Mouse (Mus musculus): ENCODE results near the gene Thumpd3. TPM values are rescaled to one million over a fixed set of nuclear protein-coding genes. Genes with fewer than 3 reads are reported as not detected.
A peak's percentile ranks its signal among the peaks of the same experiment; 100 is the strongest.

The Thumpd3 gene
- polyA plus RNA-seq, 1 experiment from 2014 or later: 24.0 TPM

DNA sequence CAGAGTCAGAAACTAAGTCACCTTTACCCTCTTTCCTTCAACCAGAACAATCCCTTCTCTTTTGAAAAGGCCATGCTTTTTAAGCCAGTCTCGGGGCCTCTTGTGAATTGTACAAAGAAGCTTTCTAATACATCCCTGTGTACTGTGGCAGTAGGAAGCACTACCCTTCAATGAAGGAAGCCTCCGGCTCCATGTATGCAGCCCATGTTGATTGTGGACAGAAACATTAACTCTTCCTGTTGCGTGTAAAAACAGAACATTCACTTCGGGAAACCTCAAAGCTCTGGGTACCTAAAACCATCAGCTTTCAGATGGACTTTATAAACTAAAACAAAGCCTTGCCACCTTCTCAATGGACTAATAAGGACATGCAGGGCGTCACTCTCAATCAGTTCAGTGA lies 20.3 kb upstream of the Thumpd3 start:
- DNase-seq (ENCODE audit: low spot score) (no peak), ATAC-seq (no peak)
- TF ChIP-seq EP300 (IDR thresholded peaks at IDR 0.05) (no peak), CTCF (IDR thresholded peaks at IDR 0.05) (no peak)
- Histone ChIP-seq H3K4me3 (ENCODE audit: low read depth, low read length) (no peak overlapping the region), H3K9me3 (ENCODE audit: low read length) (no peaks in the 10 kb centered on the region), H3K4me1 (ENCODE audit: insufficient read depth, low read depth, low read length) (no peaks in the 10 kb centered on the region), H3K27ac (ENCODE audit: low read length) (no peak overlapping the region), H3K9ac (replicated peaks; ENCODE audit: low read depth) (no peak overlapping the region), H3K4me2 (replicated peaks; ENCODE audit: low read depth, low read length) (no peak overlapping the region), H3K27me3 (replicated peaks; ENCODE audit: insufficient read depth, low read length) (no peaks in the 10 kb centered on the region), H3K36me3 (ENCODE audit: insufficient read depth, low read length) (no peaks in the 10 kb centered on the region)
- WGBS: 76% methylated on average over 5 of the region's 5 CpGs

DNA sequence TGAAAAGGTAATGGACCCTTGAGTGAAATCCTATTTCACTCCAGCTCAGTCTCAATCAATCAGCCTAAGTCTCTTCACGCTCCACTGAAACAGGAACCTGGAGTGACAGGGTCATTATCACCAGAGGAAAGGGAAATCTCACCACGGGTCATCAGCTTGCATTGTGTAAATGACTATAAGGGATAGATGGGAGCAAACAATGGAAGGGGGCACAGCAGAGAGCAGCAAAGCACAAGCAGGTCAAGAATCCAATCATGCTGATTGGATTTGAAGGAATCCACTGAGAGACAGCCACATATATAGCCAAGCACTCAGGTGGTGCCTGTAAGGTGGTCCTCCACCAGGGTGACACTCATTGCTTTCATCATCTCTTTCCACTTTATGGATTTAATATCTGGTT lies 18.6 kb upstream of the Thumpd3 start:
- Histone ChIP-seq H3K9ac (replicated peaks; ENCODE audit: low read depth) (no peak overlapping the region), H3K4me1 (ENCODE audit: insufficient read depth, low read depth, low read length) (no peaks in the 10 kb centered on the region), H3K36me3 (ENCODE audit: insufficient read depth, low read length) (no peaks in the 10 kb centered on the region), H3K27ac (ENCODE audit: low read length) (no peak overlapping the region), H3K4me2 (replicated peaks; ENCODE audit: low read depth, low read length) (no peak overlapping the region), H3K4me3 (ENCODE audit: low read depth, low read length) (no peak overlapping the region), H3K9me3 (ENCODE audit: low read length) (no peaks in the 10 kb centered on the region), H3K27me3 (replicated peaks; ENCODE audit: insufficient read depth, low read length) (no peaks in the 10 kb centered on the region)
- ATAC-seq: no peak
- TF ChIP-seq CTCF (IDR thresholded peaks at IDR 0.05) (no peak), EP300 (IDR thresholded peaks at IDR 0.05) (no peak)
- WGBS: 22% methylated on average over 2 of the region's 2 CpGs
- DNase-seq (ENCODE audit: low spot score): no peak

DNA sequence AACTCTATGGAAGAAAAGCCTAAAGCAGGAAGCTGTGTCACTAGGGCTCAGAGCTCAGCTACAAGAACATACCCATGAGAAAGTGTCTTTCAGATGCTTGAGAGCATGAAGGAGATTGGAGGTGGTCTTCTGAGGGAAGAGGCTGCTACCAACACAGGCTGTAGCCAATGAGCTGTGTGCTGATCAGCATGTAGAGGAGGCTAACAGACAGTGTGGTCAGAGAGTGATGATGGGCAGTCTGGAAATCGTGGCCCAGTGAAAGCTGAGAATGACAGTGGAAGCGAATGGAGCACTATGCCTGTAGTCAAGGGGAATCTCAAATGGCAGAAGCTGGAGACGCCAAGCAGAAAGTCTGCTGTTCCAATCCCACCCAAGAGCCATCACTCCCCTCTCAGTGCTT lies 17.0 kb upstream of the Thumpd3 start:
- H3K4me1 ChIP-seq (ENCODE audit: insufficient read depth, low read depth, low read length): no peaks in the 10 kb centered on the region
- no peaks in the 10 kb centered on the region for H3K36me3 ChIP-seq (ENCODE audit: insufficient read depth, low read length)
- DNase-seq (ENCODE audit: low spot score) (no peak), ATAC-seq (no peak)
- H3K4me2 ChIP-seq (replicated peaks; ENCODE audit: low read depth, low read length): no peak overlapping the region
- 68% methylated on average over 3 of the region's 3 CpGs for whole genome bisulfite sequencing
- H3K9me3 ChIP-seq (ENCODE audit: low read length): no peaks in the 10 kb centered on the region
- H3K9ac ChIP-seq (replicated peaks; ENCODE audit: low read depth): no peak overlapping the region
- no peak overlapping the region for H3K27ac ChIP-seq (ENCODE audit: low read length)
- TF ChIP-seq CTCF (IDR thresholded peaks at IDR 0.05) (no peak), EP300 (IDR thresholded peaks at IDR 0.05) (no peak)
- no peak overlapping the region for H3K4me3 ChIP-seq (ENCODE audit: low read depth, low read length)
- H3K27me3 ChIP-seq (replicated peaks; ENCODE audit: insufficient read depth, low read length): no peaks in the 10 kb centered on the region

DNA sequence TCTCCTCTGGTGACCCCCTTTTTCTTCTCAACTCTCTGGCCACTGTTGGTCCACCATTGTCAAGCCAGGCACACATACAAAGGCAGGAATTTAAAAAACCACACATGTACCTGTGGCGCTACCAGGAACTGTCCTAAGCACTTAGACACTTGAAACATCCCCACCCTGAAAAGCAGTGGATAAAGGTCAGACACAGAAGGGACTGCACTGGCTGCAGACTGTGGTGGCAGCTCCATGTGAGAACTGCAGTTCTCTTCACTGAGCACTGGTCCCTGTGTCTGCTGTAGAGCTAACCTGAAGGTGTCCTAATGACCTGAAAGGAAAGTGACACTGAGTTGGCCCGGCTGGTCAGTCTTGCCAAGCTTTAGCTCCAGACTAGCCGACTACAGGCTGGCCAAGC lies 15.5 kb upstream of the Thumpd3 start:
- ATAC-seq: peak; percentile 19
- H3K4me1 ChIP-seq (ENCODE audit: insufficient read depth, low read depth, low read length): no peaks in the 10 kb centered on the region
- DNase-seq (ENCODE audit: low spot score): peak; percentile 19

DNA sequence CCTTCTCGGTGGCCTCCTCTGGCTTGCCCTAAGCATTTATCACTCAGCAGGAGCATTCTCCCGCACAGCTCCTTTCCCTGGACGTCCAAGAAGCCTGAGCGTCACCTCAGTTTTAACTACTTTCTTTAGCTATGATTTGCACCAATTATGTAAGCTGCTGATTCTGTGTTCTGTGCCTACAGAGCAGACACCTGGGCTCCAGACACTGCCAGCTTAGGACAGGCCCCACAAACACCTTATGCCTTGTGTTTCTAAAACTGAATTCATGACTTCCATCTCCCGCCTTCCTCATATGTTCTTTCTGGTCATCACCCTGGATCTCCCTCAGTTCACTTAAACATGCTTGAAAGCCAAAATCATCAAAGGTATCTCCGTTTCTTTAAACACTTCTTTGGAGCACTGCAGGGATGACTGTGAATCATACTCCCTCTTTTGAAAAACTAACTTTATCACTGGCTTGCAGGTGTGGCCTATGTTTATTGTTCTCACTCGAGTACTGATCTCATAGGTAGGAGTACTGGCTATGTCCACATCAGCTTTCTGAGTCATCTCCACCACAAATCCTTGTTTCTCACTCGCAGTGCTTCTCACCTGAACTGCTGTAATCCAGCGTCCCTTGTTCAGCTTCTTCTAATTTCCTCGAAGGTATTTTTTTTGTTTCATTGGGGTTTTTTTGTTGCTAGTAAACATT lies 14.9 kb upstream of the Thumpd3 start:
- H3K4me2 ChIP-seq (replicated peaks; ENCODE audit: low read depth, low read length): no peak overlapping the region
- 45% methylated on average over 10 of the region's 10 CpGs for whole genome bisulfite sequencing
- H3K9ac ChIP-seq (replicated peaks; ENCODE audit: low read depth): no peak overlapping the region
- ATAC-seq (peak; percentile 91), DNase-seq (ENCODE audit: low spot score) (peak; percentile 88)
- H3K4me3 ChIP-seq (ENCODE audit: low read depth, low read length): no peak overlapping the region
- H3K4me1 ChIP-seq (ENCODE audit: insufficient read depth, low read depth, low read length): no peaks in the 10 kb centered on the region
- no peaks in the 10 kb centered on the region for H3K9me3 ChIP-seq (ENCODE audit: low read length)
- TF ChIP-seq EP300 (IDR thresholded peaks at IDR 0.05) (peak; percentile 97), CTCF (IDR thresholded peaks at IDR 0.05) (no peak)
- H3K27me3 ChIP-seq (replicated peaks; ENCODE audit: insufficient read depth, low read length): no peaks in the 10 kb centered on the region
- H3K27ac ChIP-seq (ENCODE audit: low read length): peak overlapping the region; percentile 76
- H3K36me3 ChIP-seq (ENCODE audit: insufficient read depth, low read length): no peaks in the 10 kb centered on the region

More for the DNA sequence above, 15.5 kb upstream of the Thumpd3 start:
- Histone ChIP-seq H3K9ac (replicated peaks; ENCODE audit: low read depth) (no peak overlapping the region), H3K4me3 (ENCODE audit: low read depth, low read length) (no peak overlapping the region), H3K27ac (ENCODE audit: low read length) (peak overlapping the region; percentile 76), H3K36me3 (ENCODE audit: insufficient read depth, low read length) (no peaks in the 10 kb centered on the region), H3K9me3 (ENCODE audit: low read length) (no peaks in the 10 kb centered on the region), H3K4me2 (replicated peaks; ENCODE audit: low read depth, low read length) (no peak overlapping the region), H3K27me3 (replicated peaks; ENCODE audit: insufficient read depth, low read length) (no peaks in the 10 kb centered on the region)
- TF ChIP-seq CTCF (IDR thresholded peaks at IDR 0.05) (no peak), EP300 (IDR thresholded peaks at IDR 0.05) (no peak)
- 62% methylated on average over 3 of the region's 3 CpGs for WGBS

DNA sequence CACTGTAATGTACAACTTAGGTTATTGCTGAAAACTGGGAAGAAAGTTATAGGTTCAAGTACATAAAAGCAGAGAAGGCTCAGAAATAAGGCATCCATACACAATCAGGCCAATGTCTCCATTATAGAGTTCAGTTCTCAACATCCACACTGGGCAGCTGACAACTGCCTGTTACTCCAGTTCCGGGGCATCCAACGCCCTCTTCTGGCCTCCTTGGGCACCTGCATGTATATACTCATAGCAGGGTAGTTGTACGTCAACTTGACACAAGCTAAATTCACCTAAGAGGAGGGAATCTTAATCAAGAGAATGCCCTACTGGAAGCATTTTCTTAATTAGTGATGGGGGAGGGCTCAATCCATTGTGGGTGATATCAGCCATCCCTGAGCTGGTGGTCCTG lies 13.9 kb upstream of the Thumpd3 start:
- Histone ChIP-seq H3K4me3 (ENCODE audit: low read depth, low read length) (no peak overlapping the region), H3K27me3 (replicated peaks; ENCODE audit: insufficient read depth, low read length) (no peaks in the 10 kb centered on the region), H3K9me3 (ENCODE audit: low read length) (no peaks in the 10 kb centered on the region), H3K4me2 (replicated peaks; ENCODE audit: low read depth, low read length) (no peak overlapping the region), H3K9ac (replicated peaks; ENCODE audit: low read depth) (no peak overlapping the region), H3K36me3 (ENCODE audit: insufficient read depth, low read length) (no peaks in the 10 kb centered on the region), H3K27ac (ENCODE audit: low read length) (no peak overlapping the region), H3K4me1 (ENCODE audit: insufficient read depth, low read depth, low read length) (no peaks in the 10 kb centered on the region)
- DNase-seq (ENCODE audit: low spot score) (no peak), ATAC-seq (no peak)
- TF ChIP-seq EP300 (IDR thresholded peaks at IDR 0.05) (no peak), CTCF (IDR thresholded peaks at IDR 0.05) (peak; percentile 50)
- WGBS: 67% methylated on average over 3 of the region's 3 CpGs

Measured in lung, postnatal 0 days (tissue).